Mouse (Mus musculus): ENCODE measurements around the gene Jpt2. TPM values are rescaled to one million over a fixed set of nuclear protein-coding genes. Genes with fewer than 3 reads are reported as not detected.
"Not testable (repeated sequence)": the region's sequence is repeated elsewhere in the genome, so short reads cannot be mapped to it uniquely, and the experiment has no call there.

The Jpt2 gene
- polyA plus RNA-seq, 1 experiment from 2014 or later = 228 TPM

DNA sequence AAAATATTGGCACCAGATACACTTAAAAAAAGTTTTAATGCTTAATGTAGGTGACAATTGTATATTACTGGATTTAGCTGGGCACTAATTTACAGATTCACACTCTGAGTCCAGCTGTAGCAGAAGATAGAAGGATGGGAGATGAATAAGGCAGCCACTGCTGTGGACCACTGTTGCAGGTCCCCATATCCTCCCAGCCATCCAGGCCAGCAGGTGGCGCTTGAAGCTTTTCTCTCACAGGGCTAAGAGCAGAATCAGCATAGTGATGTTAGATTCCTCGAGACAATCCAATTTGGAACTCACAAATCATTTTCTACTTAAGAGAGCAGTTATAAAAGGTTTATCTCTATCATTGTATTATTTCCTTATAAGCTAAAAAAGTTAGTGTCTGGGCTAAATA is 18.0 kb downstream of the Jpt2 start:
- H3K27me3 ChIP-seq; H3K9me3 ChIP-seq (replicated peaks); H3K9ac ChIP-seq; H3K4me3 ChIP-seq (replicated peaks); H3K27ac ChIP-seq; H3K4me1 ChIP-seq; H3K4me2 ChIP-seq: not testable (repeated sequence)
- ATAC-seq (replicated peaks; ENCODE audit: low FRiP score) = 0 out of 2 replicates have a peak, but pooled peaks have one; percentile 66
- peaks cover 59% of the 10 kb centered on the region for H3K36me3 ChIP-seq
- 15% methylated on average over 2 of the region's 2 CpGs for WGBS

DNA sequence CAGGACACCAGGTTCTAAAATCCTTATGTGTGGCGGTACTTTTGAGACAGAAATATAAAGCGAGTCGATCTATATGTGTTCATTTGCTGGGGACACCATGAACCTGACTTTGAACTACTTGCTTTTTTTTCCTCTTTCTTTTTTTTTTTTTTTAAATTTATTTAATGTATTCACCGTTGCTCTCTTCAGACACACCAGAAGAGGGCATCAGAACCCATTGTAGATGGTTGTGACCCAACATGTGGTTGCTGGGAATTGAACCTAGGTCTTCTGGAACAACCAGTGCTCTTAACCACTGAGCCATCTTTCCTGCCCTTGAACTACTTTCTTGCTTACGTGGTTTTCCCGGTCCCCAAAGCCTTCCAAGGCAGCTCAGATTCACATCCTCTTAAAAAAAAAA is 23.2 kb downstream of the Jpt2 start:
- Histone ChIP-seq H3K4me3 (replicated peaks) (peak overlapping the region; percentile 99), H3K36me3 (peaks cover 13% of the 10 kb centered on the region; the same call in 1 of the 2 replicates), H3K4me1 (peaks cover 19% of the 10 kb centered on the region), H3K4me2 (peak overlapping the region; percentile 76), H3K27me3 (no peaks in the 10 kb centered on the region), H3K27ac (peak overlapping the region; percentile 89), H3K9me3 (replicated peaks) (no peaks in the 10 kb centered on the region), H3K9ac (peak overlapping the region; percentile 89)
- WGBS = 41% methylated on average over 6 of the region's 6 CpGs
- ATAC-seq (replicated peaks; ENCODE audit: low FRiP score) = no peak

DNA sequence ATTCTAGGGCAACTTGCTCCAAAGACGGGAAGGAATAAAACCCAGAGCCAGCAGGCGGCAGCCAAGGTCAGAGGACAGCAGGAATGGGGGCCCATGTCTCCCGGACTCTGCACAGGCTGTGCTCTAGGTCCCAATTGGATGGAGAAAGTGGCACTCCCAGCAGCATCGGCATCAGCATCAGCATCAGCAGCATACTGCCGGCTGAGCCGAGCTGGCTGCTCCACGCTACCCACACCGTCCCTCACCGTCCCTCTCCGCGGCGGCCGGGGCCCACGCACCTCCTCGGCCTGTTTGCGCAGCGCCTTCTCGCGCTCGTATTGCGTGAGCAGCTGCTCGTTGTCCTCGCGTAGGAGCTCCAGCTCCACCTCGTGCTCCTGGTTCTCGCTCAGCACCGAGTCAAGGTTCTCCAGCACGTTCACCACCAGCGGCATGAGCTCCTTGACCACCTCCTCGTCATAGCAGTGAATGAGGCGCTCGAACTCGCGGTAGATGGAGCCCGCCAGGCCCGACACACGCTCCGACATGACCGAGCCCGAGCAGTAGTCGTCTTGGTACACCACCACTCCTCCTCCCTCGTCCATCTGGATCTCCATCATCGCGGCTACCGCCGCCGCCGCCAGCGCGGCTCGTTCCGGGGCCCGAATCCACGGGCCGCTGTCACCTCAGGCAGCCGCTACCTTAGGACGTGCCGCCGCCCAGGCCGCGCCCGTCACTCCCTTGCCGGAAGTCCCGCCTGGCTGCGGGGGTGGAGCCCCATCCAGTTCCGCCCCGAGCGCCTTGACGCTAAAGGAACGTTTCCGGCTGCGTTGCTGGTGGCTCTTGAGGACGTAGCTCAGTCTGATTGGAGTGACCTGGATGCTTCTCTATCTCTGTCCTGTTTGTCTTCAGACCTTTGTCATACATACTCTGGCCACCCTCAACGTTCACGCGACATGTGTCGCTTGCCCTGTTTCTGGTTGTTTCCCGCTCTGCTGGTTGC is 23.9 kb downstream of the Jpt2 start, which contains the start of gene Mapk8ip3:
TSS of gene Mapk8ip3 (minus strand) at position 719 of the 979 bp plus-strand sequence.
- no peaks in the 10 kb centered on the region for H3K9me3 ChIP-seq (replicated peaks)
- ATAC-seq (replicated peaks; ENCODE audit: low FRiP score) = peak; percentile 97
- peaks cover 12% of the 10 kb centered on the region for H3K36me3 ChIP-seq
- peak within 1 kb of the TSS; percentile 89 for H3K27ac ChIP-seq
- H3K4me3 ChIP-seq (replicated peaks) = peak within 1 kb of the TSS; percentile 99
- no peaks in the 10 kb centered on the region for H3K27me3 ChIP-seq
- WGBS = under 1% methylated on average over 78 of the region's 78 CpGs
- peak within 1 kb of the TSS; percentile 76 for H3K4me2 ChIP-seq
- peaks cover 19% of the 10 kb centered on the region for H3K4me1 ChIP-seq
- H3K9ac ChIP-seq = peak within 1 kb of the TSS; percentile 89

DNA sequence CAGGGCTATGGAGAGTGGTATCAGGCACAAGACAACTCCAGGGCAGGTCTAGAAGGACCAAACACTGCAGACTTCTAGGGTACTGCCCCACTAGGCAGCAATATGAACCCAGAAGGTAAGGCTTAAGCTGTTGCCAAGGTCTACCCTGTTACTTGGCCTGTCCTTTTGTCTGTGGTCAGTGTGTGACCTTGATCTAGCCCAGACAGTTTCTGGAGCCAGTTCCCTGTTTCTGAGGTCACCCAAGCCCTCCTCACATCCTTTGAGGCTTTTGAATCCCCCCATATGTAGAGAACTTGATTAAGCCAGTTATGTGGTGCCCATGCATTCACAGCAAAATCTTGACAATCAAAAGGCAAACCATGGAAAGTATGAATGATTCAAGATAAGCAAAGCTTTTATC is 24.8 kb downstream of the Jpt2 start:
- Histone ChIP-seq H3K27me3 (no peaks in the 10 kb centered on the region), H3K27ac (no peak overlapping the region), H3K4me3 (replicated peaks) (peak overlapping the region; percentile 99), H3K9me3 (replicated peaks) (no peaks in the 10 kb centered on the region), H3K4me1 (peaks cover 19% of the 10 kb centered on the region), H3K9ac (peak overlapping the region; percentile 89), H3K36me3 (peaks cover 13% of the 10 kb centered on the region), H3K4me2 (peak overlapping the region; percentile 76)
- ATAC-seq (replicated peaks; ENCODE audit: low FRiP score) = no peak

DNA sequence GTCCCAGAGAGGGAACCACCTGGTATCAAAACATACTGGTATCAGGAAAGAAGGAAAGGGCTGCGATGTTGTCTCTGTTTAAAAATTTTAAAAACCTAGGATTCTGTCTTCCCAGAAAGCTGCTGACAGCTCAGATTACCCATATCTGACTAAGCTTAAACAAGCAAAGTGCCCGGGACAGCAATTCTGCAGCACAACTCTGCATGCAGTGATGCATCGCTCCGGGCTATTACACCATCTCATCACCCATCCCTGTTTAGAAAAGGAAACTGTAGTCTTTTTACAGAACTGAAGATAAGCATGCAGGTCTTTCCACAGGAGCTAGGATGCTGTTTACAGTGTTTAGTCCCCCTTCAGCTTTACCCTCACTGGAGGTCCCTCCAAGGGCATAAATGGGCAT is 25.6 kb downstream of the Jpt2 start:
- peak overlapping the region; percentile 99 for H3K4me3 ChIP-seq (replicated peaks)
- H3K4me2 ChIP-seq = peak overlapping the region; percentile 76
- no peak for ATAC-seq (replicated peaks; ENCODE audit: low FRiP score)
- H3K27me3 ChIP-seq = no peaks in the 10 kb centered on the region
- peaks cover 19% of the 10 kb centered on the region for H3K4me1 ChIP-seq
- H3K27ac ChIP-seq = no peak overlapping the region
- peaks cover 13% of the 10 kb centered on the region for H3K36me3 ChIP-seq
- H3K9me3 ChIP-seq (replicated peaks) = no peaks in the 10 kb centered on the region
- WGBS = 72% methylated on average over 4 of the region's 4 CpGs
- peak overlapping the region; percentile 89 for H3K9ac ChIP-seq

DNA sequence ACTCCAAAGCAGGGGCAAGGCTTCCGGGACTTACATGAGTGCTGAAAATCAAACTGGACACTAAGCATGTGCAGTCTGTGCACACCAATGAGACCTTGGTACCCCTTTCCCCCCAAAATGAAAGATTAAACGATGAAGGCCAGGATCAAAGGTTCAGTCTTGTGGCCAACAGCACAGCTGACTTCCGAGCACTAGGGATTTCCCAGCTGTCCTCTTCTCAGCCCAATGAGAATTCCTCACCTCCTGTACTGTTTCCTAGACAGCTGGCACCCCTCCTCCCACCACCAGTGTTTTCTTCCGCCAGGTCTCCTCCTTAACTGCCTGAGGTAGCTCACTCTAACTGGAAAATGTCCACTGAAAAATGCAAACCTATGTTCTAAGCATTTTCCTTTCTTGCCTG is 27.3 kb downstream of the Jpt2 start:
- 59% methylated on average over 4 of the region's 4 CpGs for WGBS
- H3K9me3 ChIP-seq (replicated peaks) = no peaks in the 10 kb centered on the region
- ATAC-seq (replicated peaks; ENCODE audit: low FRiP score) = no peak
- no peak overlapping the region for H3K27ac ChIP-seq
- peaks cover 23% of the 10 kb centered on the region for H3K36me3 ChIP-seq
- H3K27me3 ChIP-seq = no peaks in the 10 kb centered on the region
- H3K4me1 ChIP-seq = peaks cover 19% of the 10 kb centered on the region
- no peak overlapping the region for H3K9ac ChIP-seq
- H3K4me3 ChIP-seq (replicated peaks) = no peak overlapping the region
- H3K4me2 ChIP-seq = no peak overlapping the region

DNA sequence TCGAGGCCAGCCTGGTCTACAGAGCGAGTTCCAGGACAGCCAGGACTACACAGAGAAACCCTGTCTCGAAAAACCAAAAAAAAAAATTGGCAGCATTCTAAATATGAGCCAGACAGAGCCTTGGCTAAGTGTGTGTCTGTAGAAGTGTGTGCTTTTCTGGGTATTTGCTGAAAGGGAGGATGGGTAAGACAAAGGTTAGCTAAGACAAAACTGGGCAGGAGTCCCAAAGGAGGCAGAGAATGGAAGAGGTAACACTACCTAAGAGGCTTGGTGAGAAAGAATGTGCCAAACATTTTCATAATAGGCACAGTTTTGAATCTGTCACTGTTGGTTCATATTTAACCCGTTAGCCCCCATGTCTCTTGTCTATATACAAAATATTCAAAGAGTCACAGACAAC is 28.1 kb downstream of the Jpt2 start:
- no peak for ATAC-seq (replicated peaks; ENCODE audit: low FRiP score)
- Histone ChIP-seq H3K9ac (no peak overlapping the region), H3K4me1 (peaks cover 19% of the 10 kb centered on the region), H3K4me2 (no peak overlapping the region), H3K27me3 (no peaks in the 10 kb centered on the region), H3K27ac (no peak overlapping the region), H3K36me3 (peaks cover 27% of the 10 kb centered on the region), H3K4me3 (replicated peaks) (no peak overlapping the region), H3K9me3 (replicated peaks) (no peaks in the 10 kb centered on the region)
- 97% methylated on average over 4 of the region's 4 CpGs for WGBS

DNA sequence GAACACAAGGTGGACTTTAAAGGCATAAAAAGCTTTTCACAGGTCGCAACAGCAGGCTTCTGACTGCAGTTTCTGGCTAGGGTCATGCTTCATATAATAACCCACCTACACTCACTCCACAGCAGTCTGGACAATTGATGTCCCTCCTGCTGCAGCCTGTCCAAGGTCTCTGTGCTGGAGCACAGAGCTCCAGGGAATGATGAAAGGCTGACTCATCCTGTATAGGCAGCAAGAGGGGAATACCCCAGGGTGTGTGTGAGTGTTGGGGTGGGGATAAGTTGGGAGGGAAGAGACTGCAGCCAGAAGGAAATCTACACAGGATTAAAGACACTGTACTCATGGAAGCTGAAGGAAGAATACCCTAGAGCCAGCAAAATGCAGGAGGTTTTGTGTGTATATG is 31.0 kb downstream of the Jpt2 start:
- no peak overlapping the region for H3K27ac ChIP-seq
- 0 out of 2 replicates have a peak, but pooled peaks cover 4% of the 10 kb centered on the region for H3K4me1 ChIP-seq
- no peak overlapping the region for H3K4me3 ChIP-seq (replicated peaks)
- H3K27me3 ChIP-seq = no peaks in the 10 kb centered on the region
- ATAC-seq (replicated peaks; ENCODE audit: low FRiP score) = no peak
- 71% methylated on average over 1 of the region's 1 CpGs for WGBS
- H3K9ac ChIP-seq = no peak overlapping the region
- H3K9me3 ChIP-seq (replicated peaks) = no peaks in the 10 kb centered on the region
- no peak overlapping the region for H3K4me2 ChIP-seq
- peaks cover 57% of the 10 kb centered on the region for H3K36me3 ChIP-seq

DNA sequence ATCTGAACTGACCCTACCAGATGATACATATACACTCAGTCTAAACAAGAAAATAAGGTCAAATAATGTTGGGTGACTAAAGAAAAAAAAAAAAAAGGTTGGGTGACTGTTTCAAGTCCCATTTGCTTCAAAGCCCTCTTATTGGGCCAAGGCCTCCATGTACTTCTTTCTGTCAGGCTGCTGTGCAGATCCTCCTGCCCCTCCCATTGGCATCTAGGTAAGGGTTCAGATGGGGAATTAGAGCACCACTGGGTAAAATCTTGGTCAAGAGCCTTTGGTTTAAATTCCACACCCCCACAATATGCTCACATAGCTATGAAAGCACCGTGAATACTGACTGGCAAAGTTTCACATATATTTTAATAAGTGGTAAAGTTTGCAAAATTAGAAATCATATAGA is 37.2 kb downstream of the Jpt2 start:
- Histone ChIP-seq H3K27ac (no peak overlapping the region), H3K9me3 (replicated peaks) (no peaks in the 10 kb centered on the region), H3K9ac (no peak overlapping the region), H3K27me3 (no peaks in the 10 kb centered on the region), H3K4me1 (no peaks in the 10 kb centered on the region), H3K4me3 (replicated peaks) (no peak overlapping the region), H3K36me3 (peaks cover 96% of the 10 kb centered on the region), H3K4me2 (no peak overlapping the region)
- no peak for ATAC-seq (replicated peaks; ENCODE audit: low FRiP score)
- 95% methylated on average over 1 of the region's 1 CpGs for WGBS

DNA sequence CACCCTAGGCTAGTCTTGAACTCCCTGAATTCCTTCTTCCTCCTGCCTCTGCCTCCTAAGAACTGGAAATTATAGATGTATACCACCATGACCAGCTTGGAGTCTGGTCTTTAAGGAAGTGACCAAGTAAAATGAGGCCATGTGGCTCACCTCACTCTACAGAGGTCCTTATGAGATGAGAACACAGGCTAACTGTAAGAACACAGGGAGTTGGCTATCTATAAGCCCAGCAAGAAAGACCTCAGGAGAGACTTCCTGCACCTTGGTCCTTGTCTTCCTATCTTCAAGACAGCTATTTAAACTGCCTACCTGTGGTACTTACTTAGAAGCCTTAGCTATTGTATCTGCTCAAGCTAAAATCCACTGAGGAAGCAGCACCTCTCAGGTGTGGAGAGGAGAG is 46.5 kb downstream of the Jpt2 start:
- H3K27me3 ChIP-seq = no peaks in the 10 kb centered on the region
- ATAC-seq (replicated peaks; ENCODE audit: low FRiP score) = no peak
- H3K4me1 ChIP-seq = no peaks in the 10 kb centered on the region
- H3K4me2 ChIP-seq = no peak overlapping the region
- H3K9me3 ChIP-seq (replicated peaks) = no peaks in the 10 kb centered on the region
- no peak overlapping the region for H3K9ac ChIP-seq
- peaks cover 99% of the 10 kb centered on the region for H3K36me3 ChIP-seq
- H3K27ac ChIP-seq = no peak overlapping the region
- H3K4me3 ChIP-seq (replicated peaks) = no peak overlapping the region

DNA sequence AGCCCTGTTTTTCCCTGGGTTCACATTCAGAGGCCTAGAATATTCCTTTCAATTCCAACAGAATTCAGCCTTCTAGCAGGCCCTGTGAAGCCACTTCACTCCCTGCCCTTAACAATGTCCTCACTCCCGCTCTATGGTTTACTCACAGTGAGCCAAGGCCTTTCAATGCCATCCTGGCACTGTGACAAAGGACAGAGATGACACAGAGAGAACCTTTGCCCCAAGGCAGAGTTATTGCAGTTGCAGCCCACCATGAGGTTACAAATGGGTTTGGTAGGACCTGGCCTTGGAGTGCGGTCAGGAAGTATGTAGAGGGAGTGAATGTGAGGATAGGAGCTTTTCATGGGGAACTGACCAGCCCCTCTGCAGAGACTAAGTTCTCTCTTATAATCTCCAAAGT is 52.9 kb downstream of the Jpt2 start:
- ATAC-seq (replicated peaks; ENCODE audit: low FRiP score) = no peak
- WGBS = 94% methylated on average over 2 of the region's 2 CpGs
- H3K36me3 ChIP-seq = peaks cover 100% of the 10 kb centered on the region

DNA sequence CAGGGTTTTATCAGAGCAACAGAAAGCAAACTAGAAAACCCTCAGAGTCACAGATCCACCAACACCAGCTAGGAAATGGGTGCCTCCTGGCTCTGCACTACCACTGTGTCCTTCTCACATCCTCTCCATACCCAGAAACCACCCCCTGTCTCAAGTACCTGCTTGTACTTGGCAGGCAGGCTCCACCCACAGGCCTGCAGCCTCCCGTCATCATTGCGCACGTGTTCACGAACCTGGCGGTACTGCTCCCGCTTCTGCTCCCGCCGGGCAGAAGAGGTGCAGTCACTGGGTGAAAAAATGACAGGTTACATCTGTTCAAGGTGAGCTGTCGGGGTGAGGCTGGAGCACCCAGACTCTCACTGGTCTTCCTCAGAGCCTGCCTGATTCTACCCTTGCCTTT is 56.7 kb downstream of the Jpt2 start:
- ATAC-seq (replicated peaks; ENCODE audit: low FRiP score) = no peak
- 89% methylated on average over 9 of the region's 9 CpGs for WGBS
- no peak overlapping the region for H3K4me3 ChIP-seq (replicated peaks)
- H3K4me2 ChIP-seq = no peak overlapping the region
- no peaks in the 10 kb centered on the region for H3K27me3 ChIP-seq
- H3K9ac ChIP-seq = no peak overlapping the region
- H3K4me1 ChIP-seq = no peaks in the 10 kb centered on the region
- H3K36me3 ChIP-seq = peaks cover 100% of the 10 kb centered on the region
- H3K9me3 ChIP-seq (replicated peaks) = no peaks in the 10 kb centered on the region
- H3K27ac ChIP-seq = no peak overlapping the region

More for the DNA sequence above, 52.9 kb downstream of the Jpt2 start:
- Histone ChIP-seq H3K9ac (no peak overlapping the region), H3K4me3 (replicated peaks) (no peak overlapping the region), H3K27me3 (no peaks in the 10 kb centered on the region), H3K27ac (no peak overlapping the region), H3K4me2 (no peak overlapping the region), H3K4me1 (no peaks in the 10 kb centered on the region), H3K9me3 (replicated peaks) (no peaks in the 10 kb centered on the region)

All from kidney, embryonic 15.5 days (tissue).